Mouse (Mus musculus) R1 (cell line): Measurements from ENCODE around the gene Krt86.

Experiments
- DNase-seq: peaks from one replicate; pipeline ENCODE4 v3.0.0-alpha.2; 2018; ENCODE audit warnings: low read depth, low spot score

Krt86 gene

GRCm38 (mm10) chr15:101472952-101473528, at the start of gene Krt86:
Krt86 (plus strand) TSS chr15:101473478.
- DNase-seq = peak; percentile 70

GRCm38 (mm10) chr15:101424914-101425313, 48.4 kb upstream of the Krt86 start:
- DNase-seq = peak; percentile 53

- DNase-seq = no peak
These were observed 36.7 kb upstream of the Krt86 start for GRCm38 (mm10) chr15:101436611-101437010.

- DNase-seq = no peak
These were observed 34.7 kb upstream of the Krt86 start, which contains the start of gene Krt87 for GRCm38 (mm10) chr15:101438555-101438954. Krt87 (minus strand) TSS chr15:101438804.

GRCm38 (mm10) chr15:101440837-101441236, 32.4 kb upstream of the Krt86 start:
- DNase-seq = no peak

- no peak for DNase-seq
These were observed 26.7 kb upstream of the Krt86 start for GRCm38 (mm10) chr15:101446572-101446971.

- no peak for DNase-seq
These were observed 25.8 kb upstream of the Krt86 start, which contains the start of gene Krt88 for GRCm38 (mm10) chr15:101447444-101447843. Krt88 (plus strand) TSS chr15:101447744.

- peak; percentile 84 for DNase-seq
These were observed 20.1 kb upstream of the Krt86 start for GRCm38 (mm10) chr15:101453093-101453736.

- DNase-seq = no peak
These were observed 18.5 kb upstream of the Krt86 start for GRCm38 (mm10) chr15:101454774-101455173.

GRCm38 (mm10) chr15:101455292-101455691, 18.0 kb upstream of the Krt86 start:
- DNase-seq = no peak

- DNase-seq = peak; percentile 32
These were observed 17.4 kb upstream of the Krt86 start for GRCm38 (mm10) chr15:101455891-101456290.

- no peak for DNase-seq
These were observed 14.8 kb upstream of the Krt86 start for GRCm38 (mm10) chr15:101458361-101458930.

- DNase-seq = peak; percentile 24
These were observed 14.0 kb upstream of the Krt86 start for GRCm38 (mm10) chr15:101459283-101459682.

GRCm38 (mm10) chr15:101463651-101464050, 9.6 kb upstream of the Krt86 start, which contains the start of gene Krt81:
Krt81 (minus strand) TSS chr15:101463751.
- no peak for DNase-seq

- no peak for DNase-seq
These were observed 4.2 kb upstream of the Krt86 start for GRCm38 (mm10) chr15:101469093-101469492.

- peak; percentile 44 for DNase-seq
These were observed 5.9 kb downstream of the Krt86 start for GRCm38 (mm10) chr15:101479007-101479665.

GRCm38 (mm10) chr15:101479666-101480060, 6.4 kb downstream of the Krt86 start:
- DNase-seq = no peak

- DNase-seq = no peak
These were observed 8.8 kb downstream of the Krt86 start for GRCm38 (mm10) chr15:101482056-101482455.

GRCm38 (mm10) chr15:101483646-101484045, 10.4 kb downstream of the Krt86 start:
- no peak for DNase-seq

- no peak for DNase-seq
These were observed 11.7 kb downstream of the Krt86 start for GRCm38 (mm10) chr15:101484939-101485338.

GRCm38 (mm10) chr15:101485911-101486635, 12.8 kb downstream of the Krt86 start:
- no peak for DNase-seq

GRCm38 (mm10) chr15:101491431-101491830, 18.2 kb downstream of the Krt86 start, which contains the start of gene Krt83:
Krt83 (minus strand) TSS chr15:101491512.
- DNase-seq = no peak
